Mouse (Mus musculus) activated CD4-positive, CD25-positive, alpha-beta regulatory T cell (primary cell): ENCODE data around the gene Ptchd1. TPM values are rescaled to one million over a fixed set of nuclear protein-coding genes. Genes with fewer than 3 reads are reported as not detected.

Experiments used
- polyA plus RNA-seq, 2 experiments: library from polyadenylated mRNA; unstranded; fragments of 100-300 nt; shearing (Covaris generic); gene quantifications; one replicate each; pipeline ENCODE4 v1.2.1; 2017

Gene Ptchd1
- polyA plus RNA-seq: not detected

DNA sequence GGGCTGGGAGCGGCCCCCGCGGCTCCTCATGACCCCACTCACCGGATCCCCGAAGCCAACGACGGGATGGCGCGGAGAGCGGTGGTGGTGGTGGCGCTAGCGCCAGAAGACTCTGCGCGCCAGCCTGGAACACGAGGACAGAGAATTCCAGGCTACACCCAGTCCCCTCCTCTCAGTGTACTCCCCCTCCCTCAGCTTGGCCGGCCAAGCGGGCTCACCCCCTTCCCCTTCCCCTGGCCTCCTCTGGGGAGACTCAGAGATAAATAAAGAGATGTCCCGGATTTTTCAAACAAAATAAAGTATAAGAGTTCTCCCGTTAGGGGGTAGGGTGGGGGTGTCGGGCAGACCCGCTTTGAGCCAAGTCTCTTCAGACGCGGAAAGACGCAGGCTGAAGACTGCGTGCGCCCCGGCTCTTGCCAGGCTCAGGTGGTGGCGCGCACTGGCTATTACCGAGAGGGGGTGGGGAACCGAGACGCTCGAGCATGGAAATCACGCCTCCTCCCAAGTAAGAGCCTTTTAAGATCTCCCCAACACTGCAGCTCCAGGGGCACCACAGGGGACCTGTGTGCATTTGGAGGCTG lies at the start of gene Ptchd1:
Gene Ptchd1 (minus strand): TSS at position 114 of the 581 bp plus-strand sequence.

DNA sequence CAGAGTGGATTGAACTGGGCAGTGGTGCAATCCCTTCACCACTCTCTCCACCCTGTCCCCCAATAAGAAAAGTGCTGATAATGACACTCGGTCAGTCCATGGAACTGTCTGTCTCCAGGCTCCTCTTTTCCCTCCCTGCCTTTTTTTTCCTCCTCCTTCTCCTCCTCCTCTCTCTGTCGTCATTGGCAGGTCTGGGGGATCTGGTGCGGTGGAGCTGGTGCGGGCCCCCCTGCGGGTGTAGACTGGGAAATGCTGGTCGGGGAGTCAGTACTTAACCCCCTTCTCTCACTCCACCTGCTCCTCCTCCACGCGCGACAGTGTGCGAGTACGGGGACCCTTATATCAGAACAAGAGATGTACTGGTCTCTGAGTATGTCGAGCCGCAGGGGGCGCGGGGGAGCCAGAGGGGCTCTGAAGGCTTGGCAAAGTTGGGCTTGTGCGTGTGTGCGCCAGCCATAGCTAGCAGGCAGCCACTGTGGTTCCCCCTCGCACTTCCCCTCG lies 777 bp upstream of the Ptchd1 start, which contains the start of gene Gm15155:
Gene Gm15155 (plus strand): TSS at position 401 of the 501 bp plus-strand sequence.

Other genes with a start within 250 kb of the Ptchd1 start
- not detected for gene Gm15155, start 927 bp upstream of the Ptchd1 start, polyA plus RNA-seq